Mouse (Mus musculus) T-helper 17 cell (primary cell): Measurements from ENCODE around the gene C1ra.
"Not testable (repeated sequence)": the region's sequence is repeated elsewhere in the genome, so short reads cannot be mapped to it uniquely, and the experiment has no call there.

Source experiments
- in situ Hi-C, 2 experiments: fragments of 300-600 bp; cut with MboI, MseI; formaldehyde crosslinking; loops; 1 replicate in 1 of 2; 2 replicates in 1 of 2; pipeline ENCODE4 v1.15.1; 2025; ENCODE audit warnings: high pct_unique_total_duplicates in 2 of 2

C1ra gene

DNA sequence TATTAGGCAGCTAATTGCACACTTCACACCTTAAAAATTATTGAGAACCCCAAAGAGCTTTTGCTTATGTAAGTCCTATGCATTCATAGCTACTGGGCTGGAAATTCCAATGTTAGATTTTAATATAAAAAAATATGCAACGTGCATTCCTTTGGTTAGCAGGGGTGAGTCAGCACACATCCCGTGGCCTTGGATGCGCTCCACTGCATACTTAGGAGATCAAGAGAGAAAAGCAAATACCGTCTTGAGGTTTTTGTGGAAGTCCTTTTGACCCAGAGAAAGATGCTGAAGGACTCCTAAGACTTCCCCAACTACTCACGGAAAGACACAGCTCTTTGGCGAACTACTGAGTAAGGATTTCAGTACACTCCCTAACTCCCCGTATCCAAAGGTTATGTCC is 27.4 kb upstream of the C1ra start:
- in situ Hi-C loops = no loop called here

DNA sequence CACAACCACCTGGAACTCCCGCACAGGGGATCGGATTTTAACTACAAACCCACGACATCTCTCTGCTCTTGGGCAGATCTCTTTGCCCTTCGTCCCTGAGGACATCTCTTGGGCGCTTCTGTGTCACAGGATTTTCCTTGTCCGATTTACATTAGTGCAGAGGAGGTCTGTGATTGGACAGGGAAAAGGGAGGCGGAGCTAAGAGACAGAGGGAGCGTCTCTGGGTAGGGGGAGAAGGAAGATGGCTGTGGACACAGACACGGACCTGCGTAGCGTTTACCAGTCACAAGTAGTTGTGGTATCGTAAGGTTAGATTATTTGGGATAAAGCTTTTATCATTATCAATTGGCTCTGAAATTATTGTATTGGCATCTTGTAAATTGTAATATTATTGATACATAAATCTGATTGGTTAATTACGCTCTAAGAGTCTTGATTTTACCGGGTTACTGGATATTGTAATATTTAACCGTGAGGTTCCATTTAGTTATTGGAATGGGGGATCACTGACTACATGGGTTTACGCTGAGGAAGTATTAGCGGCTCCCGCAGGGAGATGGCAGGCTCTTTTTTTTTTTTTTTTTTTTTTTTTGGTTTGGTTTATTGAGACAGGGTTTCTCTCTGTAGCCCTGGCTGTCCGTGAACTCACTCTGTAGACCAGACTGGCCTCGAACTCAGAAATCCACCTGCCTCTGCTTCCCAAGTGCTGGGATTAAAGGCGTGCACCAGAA is 26.6 kb upstream of the C1ra start:
- in situ Hi-C loops = no loop called here

DNA sequence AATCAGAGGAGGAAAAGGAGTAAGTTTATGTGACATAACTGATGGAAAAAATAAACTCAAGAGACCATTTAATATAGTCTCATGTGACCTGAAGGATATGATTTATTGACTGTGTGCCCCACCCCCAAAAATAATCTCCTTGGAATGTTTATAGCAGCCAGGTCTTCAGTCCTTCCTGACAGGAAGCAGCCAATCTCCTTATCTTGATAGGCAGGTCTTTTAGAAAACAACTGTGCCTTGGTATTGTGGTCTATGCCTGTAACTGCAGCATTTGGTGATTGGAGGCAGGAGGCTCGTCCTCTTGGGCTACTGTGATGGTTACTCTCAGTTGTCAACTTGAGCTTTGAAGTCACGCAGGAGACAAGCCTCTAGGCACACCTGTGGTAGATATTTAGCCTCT is 24.7 kb upstream of the C1ra start:
- in situ Hi-C loops = no loop called here

DNA sequence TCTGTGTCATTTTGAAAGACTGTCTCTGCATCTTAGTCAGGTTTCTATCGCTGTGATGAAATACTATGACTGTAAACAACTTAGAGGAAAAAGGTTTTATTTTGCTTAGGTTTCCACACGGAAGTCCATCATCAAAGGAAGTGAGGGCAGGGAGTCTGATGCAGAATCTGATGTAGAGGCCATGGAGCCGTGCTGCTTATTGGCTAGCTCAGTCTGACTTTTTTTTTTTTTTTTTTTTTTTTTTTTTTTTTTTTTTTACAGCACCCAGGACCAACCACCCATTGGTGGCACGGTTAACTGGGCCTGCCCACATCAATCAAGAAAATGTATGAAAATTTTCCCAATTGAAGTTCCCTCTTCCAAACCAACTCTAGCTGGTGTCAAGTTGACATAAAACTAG is 23.3 kb upstream of the C1ra start:
- in situ Hi-C loops = no loop called here

DNA sequence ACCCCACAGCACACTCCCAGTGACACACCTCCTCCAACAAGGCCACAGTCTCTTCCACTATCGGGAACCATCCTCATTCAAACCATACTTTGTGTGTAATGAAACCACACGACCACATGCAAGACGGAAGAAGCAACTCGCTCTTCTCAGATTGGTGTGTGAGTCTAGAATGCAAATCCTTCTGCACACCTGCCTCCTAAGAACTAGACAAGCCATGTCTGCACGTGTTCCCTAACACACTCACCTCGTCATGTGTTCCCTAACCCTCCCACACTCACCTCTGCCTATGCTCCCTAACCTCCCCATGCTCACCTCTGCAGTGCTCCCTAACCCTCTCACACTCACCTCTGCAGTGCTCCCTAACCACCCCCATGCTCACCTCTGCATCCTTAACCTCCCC is 20.8 kb upstream of the C1ra start:
- in situ Hi-C loops = no loop called here

DNA sequence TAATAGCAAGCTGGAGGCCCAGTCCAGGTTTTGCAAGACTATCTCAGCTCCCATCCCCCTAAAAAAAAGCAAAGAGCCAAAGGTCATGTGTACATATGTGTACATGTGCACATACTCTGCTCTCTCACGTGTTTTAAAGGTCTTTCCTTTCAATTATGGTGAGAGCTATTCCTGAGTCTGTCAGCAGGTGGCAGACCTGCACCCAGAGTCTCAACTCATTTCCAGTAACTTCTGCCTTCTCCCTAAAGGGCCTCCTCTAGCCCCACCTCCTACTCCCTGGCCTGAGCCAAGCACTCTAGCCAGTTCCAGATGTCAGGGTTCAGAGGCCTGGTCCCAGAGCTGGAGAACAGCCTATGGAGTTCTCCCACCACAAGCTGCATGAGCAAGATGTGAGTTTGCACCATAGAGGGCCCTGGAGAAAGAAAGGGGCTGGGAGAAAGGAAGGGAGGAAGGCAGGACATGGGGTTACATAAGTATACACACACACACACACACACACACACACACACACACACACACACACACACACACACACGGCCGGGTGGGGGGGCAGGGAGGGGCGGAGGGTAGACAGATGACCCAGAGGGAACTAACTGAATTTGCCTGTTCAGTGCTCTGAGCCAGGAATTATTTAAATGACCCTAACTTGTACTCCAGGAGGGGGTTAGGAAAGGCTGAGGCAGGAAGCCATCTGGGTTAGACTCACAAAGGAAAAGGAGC is 19.2 kb upstream of the C1ra start, which contains the start of gene C1rl:
TSS of gene C1rl (plus strand) at position 272 of the 720 bp plus-strand sequence.
- in situ Hi-C loops = no loop called here

DNA sequence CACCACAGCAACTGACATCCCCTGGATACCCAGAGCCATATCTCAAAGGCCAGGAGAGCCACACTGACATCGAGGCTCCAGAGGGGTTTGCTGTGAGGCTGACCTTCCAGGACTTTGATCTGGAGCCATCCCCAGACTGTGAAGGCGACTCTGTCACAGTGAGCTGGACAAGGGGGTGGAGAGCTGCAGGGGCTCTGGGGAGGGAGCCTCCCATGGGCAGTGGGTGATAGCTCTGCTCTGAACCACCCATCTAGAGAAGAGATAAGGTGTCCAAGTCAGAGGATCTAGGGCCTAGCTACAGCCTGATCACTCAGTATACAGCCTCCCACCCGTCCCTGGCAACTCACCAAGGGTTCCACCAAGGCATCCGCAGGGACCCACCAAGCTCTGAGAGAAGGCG is 18.3 kb upstream of the C1ra start:
- in situ Hi-C loops = no loop called here

DNA sequence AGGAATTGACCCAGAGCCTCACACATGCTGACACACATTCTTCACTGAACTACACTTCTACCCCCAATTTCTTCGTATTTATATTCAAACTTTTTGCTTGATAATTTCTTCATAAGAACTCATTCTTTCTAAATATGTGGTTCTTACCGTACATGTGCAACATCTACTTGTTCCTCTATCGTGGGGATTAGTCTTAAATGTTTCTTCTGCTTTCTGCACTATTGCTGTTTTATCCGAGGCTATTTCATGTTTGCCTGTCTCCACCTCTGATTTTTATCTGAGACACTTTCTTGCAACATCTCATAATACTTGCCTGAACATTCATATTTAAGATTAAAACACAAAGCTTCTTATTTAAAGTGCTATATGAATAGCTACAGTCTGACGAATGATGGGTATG is 16.2 kb upstream of the C1ra start:
- in situ Hi-C loops = no loop called here

DNA sequence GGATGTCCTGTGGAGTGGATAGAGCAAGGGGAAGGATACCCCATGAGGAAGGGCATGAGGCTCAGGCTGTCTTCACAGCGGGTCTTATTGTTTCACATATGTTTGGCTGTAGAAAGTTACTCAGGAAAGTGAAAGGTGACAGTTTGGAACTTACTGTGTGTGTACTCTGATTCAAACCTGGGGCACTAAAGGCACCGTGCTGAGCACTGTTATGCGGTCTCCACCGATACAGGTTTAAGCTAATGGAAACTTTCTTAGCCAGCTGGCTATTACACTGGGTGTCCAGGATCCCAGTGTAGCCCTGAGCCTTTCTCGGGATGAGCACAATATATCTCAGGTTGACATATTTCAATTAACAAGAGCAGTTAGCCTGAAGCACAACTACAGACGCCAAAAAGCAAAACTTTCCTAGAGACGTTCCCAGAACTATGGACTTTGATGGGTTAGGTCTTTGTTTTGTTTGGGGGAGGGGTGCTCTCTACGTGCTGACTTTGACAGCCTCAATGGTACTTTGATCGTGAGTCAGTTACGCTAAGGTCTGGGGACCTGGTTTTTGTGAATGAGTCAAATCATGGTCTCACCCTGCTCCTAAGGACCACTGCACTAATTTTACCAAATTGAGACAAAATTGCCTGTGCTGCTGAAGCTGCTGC is 12.2 kb upstream of the C1ra start:
- in situ Hi-C loops = no loop called here

DNA sequence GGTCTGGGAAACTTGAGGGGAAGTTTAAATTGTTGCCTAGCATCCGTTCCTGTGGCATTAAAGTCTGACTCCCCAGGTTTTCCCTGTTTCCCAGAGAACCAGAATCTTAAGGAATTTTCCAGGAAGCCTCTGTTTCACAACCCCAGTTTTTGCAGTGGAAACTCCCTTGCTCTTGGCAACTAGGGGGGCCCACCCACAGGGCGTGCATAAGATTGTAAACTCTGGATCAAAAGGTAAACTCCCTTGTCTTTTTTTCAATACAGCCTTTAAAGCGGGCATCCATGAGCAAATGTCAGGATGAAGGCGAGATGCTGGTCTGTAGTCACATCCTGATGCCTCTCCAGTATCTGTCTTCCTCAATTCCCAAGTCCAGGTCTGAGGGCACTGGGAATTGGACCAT is 10.7 kb upstream of the C1ra start:
- in situ Hi-C loops = no loop called here

DNA sequence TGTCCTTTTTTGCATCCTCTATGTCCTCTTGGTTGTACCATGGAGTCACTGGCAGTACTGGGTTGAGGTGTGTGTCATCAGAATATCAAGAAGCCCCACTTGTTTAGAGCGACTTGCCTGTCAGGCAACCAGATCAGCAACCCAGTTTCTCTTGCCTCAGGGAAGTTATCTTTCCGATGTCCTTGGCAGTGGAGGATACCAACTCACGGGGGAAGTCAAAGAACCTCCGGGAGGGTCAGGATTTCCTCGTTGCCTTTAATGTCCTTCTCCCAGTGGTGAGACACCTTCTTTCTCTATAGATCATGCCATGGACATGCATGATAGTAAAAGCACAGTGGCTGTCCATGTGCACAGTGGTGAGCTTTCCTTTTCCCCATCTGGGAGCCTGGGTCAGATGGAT is 10.2 kb upstream of the C1ra start:
- in situ Hi-C loops = no loop called here

DNA sequence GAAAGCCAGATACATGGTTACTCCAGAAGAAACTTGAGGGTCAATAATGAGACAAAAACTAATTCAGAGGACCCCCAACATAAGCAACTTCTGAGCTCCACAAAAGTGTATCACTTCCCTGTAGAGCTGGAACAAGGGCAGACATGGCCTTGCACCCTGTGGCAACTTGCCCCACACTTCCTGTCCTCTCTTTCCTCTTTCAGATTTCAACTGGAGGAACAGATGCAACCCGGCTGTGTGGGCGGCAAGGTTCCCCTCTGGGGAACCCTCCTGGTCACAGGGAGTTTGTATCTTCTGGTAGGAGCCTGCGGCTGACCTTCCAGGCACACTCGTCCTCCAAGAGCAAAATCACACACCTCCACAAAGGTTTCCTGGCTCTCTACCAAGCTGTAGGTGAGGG is 7.2 kb upstream of the C1ra start:
- in situ Hi-C loops = no loop called here

DNA sequence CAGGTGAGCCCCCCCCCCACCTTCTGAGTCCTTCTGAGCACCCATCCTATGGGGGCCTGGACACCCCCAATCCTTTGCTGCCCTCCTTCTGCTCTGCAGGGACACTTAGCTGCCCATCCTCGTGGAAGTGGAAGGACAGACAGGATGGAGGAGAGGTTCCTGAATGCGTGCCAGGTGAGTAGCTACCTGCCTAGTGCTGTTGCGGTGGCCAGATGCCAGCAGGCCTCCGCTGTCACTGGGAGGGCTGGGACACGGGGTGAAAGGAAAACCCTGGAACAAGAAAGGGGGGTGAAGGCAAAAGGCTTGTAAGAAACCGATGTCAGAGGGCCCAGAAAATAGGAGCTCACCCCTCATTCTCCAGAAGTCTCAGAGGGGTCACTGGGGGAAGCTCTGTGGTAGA is 5.2 kb upstream of the C1ra start:
- in situ Hi-C loops = no loop called here

DNA sequence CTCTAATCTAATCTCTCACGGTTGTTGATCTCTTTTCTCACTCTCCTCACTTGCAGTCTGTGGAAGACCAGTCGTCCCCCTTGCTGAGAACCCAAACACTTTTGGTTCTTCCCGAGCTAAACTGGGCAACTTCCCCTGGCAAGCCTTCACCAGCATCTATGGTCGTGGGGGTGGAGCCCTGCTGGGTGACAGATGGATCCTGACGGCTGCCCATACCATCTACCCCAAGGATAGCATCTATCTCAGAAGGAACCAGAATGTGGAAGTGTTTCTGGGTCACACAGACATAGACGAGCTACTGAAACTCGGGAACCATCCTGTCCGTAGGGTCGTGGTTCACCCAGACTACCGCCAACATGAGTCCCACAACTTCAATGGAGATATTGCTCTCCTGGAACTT is 3.9 kb upstream of the C1ra start:
- in situ Hi-C loops = no loop called here

DNA sequence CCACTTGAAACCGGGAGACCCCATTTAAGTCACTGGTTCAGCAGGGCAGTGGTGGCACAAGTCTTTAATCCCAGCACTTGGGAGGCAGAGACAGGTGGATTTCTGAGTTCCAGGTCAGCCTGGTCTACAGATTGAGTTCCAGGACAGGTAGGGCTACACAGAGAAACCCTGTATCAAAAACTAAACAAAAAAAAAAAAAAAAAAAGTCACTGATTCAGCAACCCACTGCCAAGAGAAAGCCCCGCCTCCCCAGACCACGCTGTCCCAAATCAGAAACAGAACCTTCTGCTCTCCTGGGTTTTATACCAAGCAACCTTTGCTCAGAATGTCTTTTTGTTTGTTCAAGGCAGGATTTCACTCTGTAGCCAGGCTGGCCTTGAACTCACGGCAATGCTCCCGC is 3.0 kb upstream of the C1ra start:
- in situ Hi-C loops = not testable (repeated sequence)

DNA sequence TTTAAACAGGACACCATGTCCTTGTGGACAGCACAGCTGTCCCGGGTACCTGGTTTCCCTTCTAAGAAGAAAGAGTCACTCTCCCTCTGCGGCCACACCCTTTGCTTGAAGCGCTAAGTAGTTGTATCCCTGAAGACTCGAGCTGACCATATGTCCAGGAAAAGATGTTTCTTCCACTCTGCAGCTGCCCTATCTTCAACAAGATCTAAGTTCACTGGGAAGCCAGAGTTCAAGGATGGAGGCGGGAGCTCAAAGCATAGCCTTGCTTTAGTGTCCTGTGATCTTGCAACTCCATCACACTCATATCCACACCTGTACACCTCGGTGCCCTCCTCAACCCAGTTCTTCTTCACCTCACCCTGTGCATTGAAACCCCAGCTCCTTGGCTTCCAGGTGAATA is 269 bp upstream of the C1ra start:
- in situ Hi-C loops = no loop called here

DNA sequence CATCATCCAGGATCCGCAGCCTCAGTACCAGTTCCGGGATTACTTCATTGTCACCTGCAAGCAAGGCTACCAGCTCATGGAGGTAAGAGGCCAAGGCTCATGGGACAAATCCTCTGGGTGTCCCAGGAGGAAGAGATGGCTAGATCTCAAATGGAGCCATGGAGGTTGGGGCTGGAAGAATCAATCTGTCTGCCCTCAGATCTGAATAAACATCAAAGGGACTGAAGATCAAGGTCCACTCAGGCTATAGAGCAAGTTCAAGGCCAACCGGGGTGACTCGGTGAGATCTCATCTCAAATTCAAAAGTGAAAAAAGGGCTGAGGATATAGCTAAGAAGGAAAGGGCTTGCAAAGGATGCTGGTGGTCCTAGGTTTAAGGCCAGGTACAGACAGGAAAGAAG is 5.5 kb downstream of the C1ra start:
- in situ Hi-C loops = loop anchor here (5.0 kb wide), 1 partner anchor 55 kb away; the partner anchor contains the start of gene C1rb (in 2 of the 2)

DNA sequence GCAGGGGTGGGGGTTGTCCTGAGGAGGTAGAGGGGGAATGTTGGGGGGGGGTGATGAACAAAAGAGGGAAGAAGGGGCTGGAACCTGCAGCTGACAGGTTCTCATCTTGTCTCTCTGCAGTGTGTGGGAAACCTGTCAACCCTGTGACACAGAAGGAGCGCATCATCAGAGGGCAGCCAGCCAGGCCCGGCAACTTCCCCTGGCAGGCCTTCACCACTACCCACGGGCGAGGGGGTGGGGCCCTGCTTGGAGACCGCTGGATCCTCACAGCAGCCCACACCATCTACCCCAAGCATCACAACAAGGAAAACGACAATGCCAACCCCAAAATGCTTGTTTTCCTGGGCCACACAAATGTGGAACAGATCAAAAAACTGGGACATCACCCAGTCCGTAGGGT is 9.9 kb downstream of the C1ra start:
- in situ Hi-C loops = loop anchor here in 1 of 2 experiments (10.0 kb wide), 1 partner anchor 1457 kb away; no protein-coding TSS in a partner anchor

DNA sequence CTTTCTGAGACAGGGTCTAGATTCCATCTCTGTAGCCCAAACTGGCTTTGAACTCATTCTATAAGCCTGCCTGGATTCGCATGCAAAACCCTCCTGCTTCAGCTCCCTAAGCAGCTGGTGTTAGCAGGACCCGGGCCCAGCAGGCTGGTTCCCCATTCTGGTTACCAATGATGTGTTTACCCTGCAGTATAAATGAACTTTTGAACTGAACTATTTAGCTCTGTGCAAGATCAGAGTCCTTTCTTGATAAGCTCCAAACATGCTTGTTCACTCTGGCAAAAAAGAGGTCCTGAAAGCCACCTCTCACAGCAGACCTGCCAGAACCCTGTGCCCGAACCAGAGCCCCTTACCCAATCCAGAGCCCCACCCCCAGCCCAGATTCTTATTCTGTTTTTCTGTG is 15.7 kb downstream of the C1ra start:
- in situ Hi-C loops = loop anchor here in 1 of 2 experiments (10.0 kb wide), 1 partner anchor 1463 kb away; no protein-coding TSS in a partner anchor

DNA sequence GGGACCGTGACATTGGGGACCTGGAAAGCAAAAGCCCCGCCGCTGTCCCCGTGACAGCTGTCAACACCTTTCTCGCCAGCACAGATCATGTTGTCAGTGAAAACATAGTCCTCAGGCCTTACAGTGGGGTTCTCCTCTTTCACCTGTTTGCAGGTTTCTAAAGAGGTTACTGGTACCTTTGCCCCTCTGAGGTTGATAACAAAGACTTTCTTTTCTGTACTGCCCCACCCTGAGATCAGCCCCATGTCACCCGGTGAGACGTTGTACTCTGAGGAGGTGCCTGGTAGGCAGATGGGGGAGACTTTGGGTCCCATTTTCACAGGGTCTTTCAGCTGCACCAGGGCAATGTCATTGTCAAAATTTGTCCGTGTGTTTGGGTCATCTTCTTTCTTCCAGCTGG is 18.9 kb downstream of the C1ra start:
- in situ Hi-C loops = loop anchor here (5.0 kb wide), 1 partner anchor 96 kb away; no protein-coding TSS in a partner anchor

DNA sequence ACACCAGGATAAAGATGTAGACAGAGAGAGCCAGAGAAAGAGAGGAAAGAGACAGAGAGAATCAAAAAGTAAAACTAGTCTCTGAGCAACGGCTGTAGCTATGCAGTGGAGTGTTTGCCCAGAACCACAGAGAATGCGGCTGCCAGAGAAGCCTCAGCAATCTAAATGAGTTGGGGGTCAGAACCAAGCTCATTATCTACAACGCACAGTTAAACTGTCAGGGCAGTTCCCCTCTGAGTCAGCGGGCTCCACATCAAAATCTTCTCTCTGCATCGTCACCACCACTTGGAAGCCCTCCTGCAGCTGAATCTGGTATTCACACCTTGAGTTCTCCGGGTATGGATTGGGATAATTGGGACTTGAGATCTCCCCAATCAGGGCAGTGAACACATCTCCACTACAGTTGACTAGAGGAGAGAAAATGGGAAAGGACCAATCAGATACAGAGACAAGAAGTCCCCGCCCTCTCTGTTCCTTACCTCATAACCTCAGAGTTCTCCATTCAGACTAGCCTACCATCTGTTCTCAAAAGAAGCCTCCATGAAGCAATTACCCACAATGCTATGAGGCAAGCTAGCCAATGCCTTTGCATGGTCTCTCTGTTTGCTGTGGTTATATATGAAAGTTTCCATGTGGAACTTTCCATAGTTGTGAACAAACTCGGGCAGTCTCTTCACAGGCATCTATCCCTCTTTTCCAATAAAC is 24.1 kb downstream of the C1ra start:
- in situ Hi-C loops = not testable (repeated sequence)

DNA sequence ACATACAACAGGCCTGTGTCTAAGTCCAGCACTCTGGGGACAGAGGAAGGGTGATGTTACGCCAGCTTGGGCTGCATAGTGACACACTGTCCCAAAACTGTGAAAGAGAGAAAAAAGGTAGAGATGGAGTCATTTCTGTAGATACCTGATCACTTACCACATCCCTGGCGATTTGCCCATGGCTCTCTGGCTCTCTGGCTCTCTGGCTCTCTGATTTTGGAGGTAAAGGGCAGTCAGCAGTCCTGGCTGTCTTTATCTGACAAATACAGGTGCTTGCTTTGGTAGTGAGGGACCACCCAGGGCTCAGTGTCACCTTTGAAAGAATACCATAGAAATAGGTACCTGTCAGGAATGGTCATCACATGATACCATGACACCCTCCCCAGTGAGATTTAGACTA is 29.0 kb downstream of the C1ra start:
- in situ Hi-C loops = not testable (repeated sequence)
